Mouse (Mus musculus) intestine, embryonic 16.5 days (tissue): Measurements from ENCODE around the gene Smad6. TPM values are rescaled to one million over a fixed set of nuclear protein-coding genes. Genes with fewer than 3 reads are reported as not detected.
A peak's percentile ranks its signal among the peaks of the same experiment; 100 is the strongest.

Experiments
- ATAC-seq: fragments of 200-750 bp; cut with Nextera tagmentation; 2 replicates; pipeline ENCODE4 v1.8.0; 2017; ENCODE audit warnings: moderate TSS enrichment, moderate library complexity
- H3K27ac ChIP-seq: fragments of 300-500 bp; sonication (generic); 2 replicates; pipeline ENCODE4 v1.5.1; 2014; ENCODE audit warnings: mild to moderate bottlenecking, low read length
- H3K27me3 ChIP-seq: fragments of 300-500 bp; sonication (generic); replicated peaks from 2 replicates; pipeline ENCODE4 v1.6.1; 2014; ENCODE audit warnings: low read length, control low read depth, mixed read lengths; ENCODE audit not compliant: control insufficient read depth, insufficient read depth
- H3K36me3 ChIP-seq: fragments of 300-500 bp; sonication (generic); 2 replicates; pipeline ENCODE4 v1.6.1; 2014; ENCODE audit warnings: low read length, control low read depth; ENCODE audit not compliant: control insufficient read depth, insufficient read depth
- H3K4me1 ChIP-seq: fragments of 300-500 bp; sonication (generic); 2 replicates; pipeline ENCODE4 v1.6.1; 2014; ENCODE audit warnings: low read length, control low read depth, mixed read lengths; ENCODE audit not compliant: control insufficient read depth, insufficient read depth
- H3K4me2 ChIP-seq: fragments of 300-500 bp; sonication (generic); 2 replicates; pipeline ENCODE4 v1.6.1; 2014; ENCODE audit warnings: low read depth, low read length, control low read depth
- H3K4me3 ChIP-seq: fragments of 300-500 bp; sonication (generic); 2 replicates; pipeline ENCODE4 v1.5.1; 2014; ENCODE audit warnings: mild to moderate bottlenecking, low read length
- H3K9ac ChIP-seq: fragments of 300-500 bp; sonication (generic); 2 replicates; pipeline ENCODE4 v1.6.1; 2014; ENCODE audit warnings: low read depth, low read length
- H3K9me3 ChIP-seq: fragments of 300-500 bp; sonication (generic); 2 replicates; pipeline ENCODE4 v1.6.1; 2016; ENCODE audit warnings: low read length, control low read depth; ENCODE audit not compliant: control insufficient read depth
- WGBS: fragments of 180-500 bp; shearing (Covaris S2); extraction: QIAGEN DNeasy Blood & Tissue Kit; methylation state at CpG from one replicate; pipeline ENCODE4 v1.1.7; 2014; 5-methylcytosine and 5-hydroxymethylcytosine counted together
- polyA plus RNA-seq: library from polyadenylated mRNA; unstranded; fragments of >200 nt; fragmentation: Nextera tagmentation; extraction: Ambion mirVana; gene quantifications from 2 replicates; pipeline ENCODE4 v1.2.1, GENCODE M21; 2015

The Smad6 gene
- polyA plus RNA-seq, 1 experiment from 2014 or later = 3.9 TPM

DNA sequence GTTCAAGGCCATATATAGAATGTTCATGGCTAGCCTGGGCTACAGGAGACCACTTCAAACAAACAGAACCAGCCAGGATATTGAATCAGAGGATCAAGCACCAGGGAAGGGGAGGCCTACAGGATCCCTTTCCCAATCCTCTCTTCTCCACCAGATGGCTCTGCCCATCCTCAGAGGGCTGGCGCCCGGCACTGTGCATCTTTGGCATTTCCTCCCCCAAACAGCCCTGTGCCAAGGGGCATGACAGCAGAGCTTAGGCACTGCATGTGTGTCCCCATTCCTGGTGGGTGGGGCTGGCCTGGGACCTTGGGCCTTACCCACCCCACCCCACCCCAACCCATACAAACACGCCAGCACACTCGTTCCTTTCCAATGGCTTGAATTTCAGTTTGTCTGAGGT is 24.4 kb downstream of the Smad6 start:
- no peaks in the 10 kb centered on the region for H3K9me3 ChIP-seq
- ATAC-seq = no peak
- peaks cover 6% of the 10 kb centered on the region; the same call in 1 of the 2 replicates for H3K36me3 ChIP-seq
- no peaks in the 10 kb centered on the region for H3K27me3 ChIP-seq
- no peak overlapping the region for H3K4me2 ChIP-seq
- H3K4me1 ChIP-seq = peaks cover 17% of the 10 kb centered on the region
- WGBS = 58% methylated on average over 4 of the region's 4 CpGs
- H3K4me3 ChIP-seq = no peak overlapping the region
- 0 out of 2 replicates have a peak overlapping the region, but pooled peaks have one; percentile 14 for H3K27ac ChIP-seq
- H3K9ac ChIP-seq = no peak overlapping the region

DNA sequence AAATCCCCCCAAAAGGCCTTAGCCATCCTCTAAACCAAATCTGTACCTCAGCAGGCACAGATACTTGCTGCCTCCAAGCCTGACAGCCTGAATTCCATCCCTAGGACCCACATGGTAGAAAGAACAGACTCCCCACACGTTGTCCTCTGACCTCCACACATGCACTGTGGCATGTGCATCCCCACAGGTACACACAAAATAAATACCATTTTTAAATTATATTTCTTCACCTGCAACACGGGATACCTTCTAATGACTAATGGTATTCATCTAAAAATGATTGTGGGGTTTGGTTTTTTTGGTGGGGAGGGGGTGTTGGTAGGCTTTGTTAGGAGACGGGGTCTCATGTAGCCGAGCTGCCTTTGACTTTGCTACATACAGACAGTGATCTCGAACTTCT is 28.6 kb downstream of the Smad6 start:
- 86% methylated on average over 5 of the region's 5 CpGs for WGBS
- H3K9ac ChIP-seq = no peak overlapping the region
- no peak overlapping the region for H3K27ac ChIP-seq
- no peaks in the 10 kb centered on the region for H3K27me3 ChIP-seq
- peaks cover 20% of the 10 kb centered on the region for H3K4me1 ChIP-seq
- no peak for ATAC-seq
- H3K9me3 ChIP-seq = no peaks in the 10 kb centered on the region
- peaks cover 2% of the 10 kb centered on the region; the same call in 1 of the 2 replicates for H3K36me3 ChIP-seq
- no peak overlapping the region for H3K4me3 ChIP-seq
- no peak overlapping the region for H3K4me2 ChIP-seq

DNA sequence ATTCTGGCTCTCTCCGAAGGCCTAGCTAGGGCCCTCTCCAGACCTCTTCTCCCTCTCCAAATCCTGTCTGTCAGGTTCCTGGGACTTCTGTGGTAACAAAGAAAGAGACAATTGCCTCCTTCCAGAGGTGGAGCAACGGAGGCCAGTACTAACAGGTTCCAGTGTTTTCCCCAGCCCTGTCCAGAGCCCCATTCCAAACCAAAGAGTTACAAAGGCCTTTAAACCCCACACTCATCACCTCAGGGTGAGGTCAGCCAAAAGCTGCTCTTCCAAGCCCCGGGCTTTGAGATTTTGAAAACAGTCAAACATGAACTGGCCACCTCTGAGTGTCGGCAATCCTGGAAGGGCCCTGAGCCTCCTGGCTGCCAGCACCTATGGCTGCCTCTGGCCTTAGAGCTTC is 29.1 kb downstream of the Smad6 start:
- H3K4me1 ChIP-seq = peaks cover 20% of the 10 kb centered on the region
- peaks cover 2% of the 10 kb centered on the region; the same call in 1 of the 2 replicates for H3K36me3 ChIP-seq
- 64% methylated on average over 4 of the region's 4 CpGs for WGBS
- H3K9me3 ChIP-seq = no peaks in the 10 kb centered on the region
- H3K4me2 ChIP-seq = no peak overlapping the region
- no peak for ATAC-seq
- no peak overlapping the region for H3K27ac ChIP-seq
- H3K4me3 ChIP-seq = no peak overlapping the region
- H3K27me3 ChIP-seq = no peaks in the 10 kb centered on the region
- H3K9ac ChIP-seq = no peak overlapping the region

DNA sequence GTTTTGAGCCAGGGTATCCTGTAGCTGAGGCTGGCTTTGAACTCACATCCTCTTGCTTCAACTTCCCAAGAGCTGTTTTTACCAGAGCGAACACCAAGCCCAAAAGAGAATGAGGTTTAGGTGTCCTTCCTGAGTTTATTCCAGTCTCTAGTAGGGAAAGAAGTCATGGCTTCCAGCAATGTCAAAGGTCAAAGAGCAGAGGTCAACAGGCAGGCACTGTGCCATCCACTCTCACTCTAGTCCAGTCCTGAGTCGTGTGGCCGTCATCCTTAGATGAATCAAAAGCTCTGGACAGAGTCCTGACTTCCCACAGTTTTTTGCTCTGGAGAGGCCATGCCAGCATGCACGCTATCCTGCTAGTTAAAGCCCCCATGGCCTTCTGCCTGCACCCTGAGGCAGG is 30.7 kb downstream of the Smad6 start:
- Histone ChIP-seq H3K27me3 (no peaks in the 10 kb centered on the region), H3K9me3 (no peaks in the 10 kb centered on the region), H3K9ac (no peak overlapping the region), H3K4me3 (no peak overlapping the region), H3K4me1 (peaks cover 25% of the 10 kb centered on the region), H3K4me2 (no peak overlapping the region), H3K27ac (no peak overlapping the region), H3K36me3 (peaks cover 2% of the 10 kb centered on the region; the same call in 1 of the 2 replicates)
- 78% methylated on average over 4 of the region's 4 CpGs for WGBS
- no peak for ATAC-seq

GRCm38 (mm10) chr9:63989641-63990040 is 32.2 kb downstream of the Smad6 start:
- WGBS = 31% methylated on average over 8 of the region's 8 CpGs
- H3K4me1 ChIP-seq = peaks cover 38% of the 10 kb centered on the region
- ATAC-seq = peak; percentile 36; the same call in 1 of the 2 replicates
- H3K4me2 ChIP-seq = no peak overlapping the region
- H3K9ac ChIP-seq = no peak overlapping the region
- H3K27me3 ChIP-seq = no peaks in the 10 kb centered on the region
- peaks cover 2% of the 10 kb centered on the region; the same call in 1 of the 2 replicates for H3K36me3 ChIP-seq
- H3K4me3 ChIP-seq = no peak overlapping the region
- no peak overlapping the region for H3K27ac ChIP-seq
- H3K9me3 ChIP-seq = no peaks in the 10 kb centered on the region

GRCm38 (mm10) chr9:63989214-63989613 is 32.6 kb downstream of the Smad6 start:
- no peak overlapping the region for H3K9ac ChIP-seq
- peaks cover 42% of the 10 kb centered on the region for H3K4me1 ChIP-seq
- H3K27ac ChIP-seq = no peak overlapping the region
- H3K4me3 ChIP-seq = no peak overlapping the region; the same call in 1 of the 2 replicates
- 69% methylated on average over 12 of the region's 12 CpGs for WGBS
- ATAC-seq = no peak
- no peaks in the 10 kb centered on the region for H3K9me3 ChIP-seq
- H3K36me3 ChIP-seq = peaks cover 2% of the 10 kb centered on the region; the same call in 1 of the 2 replicates
- no peaks in the 10 kb centered on the region for H3K27me3 ChIP-seq
- H3K4me2 ChIP-seq = no peak overlapping the region

DNA sequence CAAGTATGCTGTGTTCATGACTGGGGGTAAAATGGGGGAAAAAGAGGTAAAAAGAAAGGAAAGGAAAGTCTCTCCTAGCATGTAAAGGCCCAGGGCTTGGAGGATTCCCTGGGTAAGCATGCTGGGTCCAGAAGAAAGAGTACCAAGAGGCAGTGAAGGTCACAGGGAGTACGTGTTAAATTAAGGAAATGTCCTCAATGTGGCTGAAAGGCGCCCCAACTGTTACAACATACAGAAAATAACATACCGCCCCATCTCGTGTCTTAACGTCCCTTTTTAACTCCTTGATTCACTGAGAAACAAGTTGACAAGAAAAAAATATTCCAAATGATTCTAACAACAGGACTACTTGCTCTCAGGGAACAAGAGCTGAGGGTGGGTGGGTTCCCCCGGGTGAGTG is 36.7 kb downstream of the Smad6 start:
- 0 out of 2 replicates have a peak, but pooled peaks cover 5% of the 10 kb centered on the region for H3K36me3 ChIP-seq
- peaks cover 57% of the 10 kb centered on the region for H3K4me1 ChIP-seq
- H3K9me3 ChIP-seq = no peaks in the 10 kb centered on the region
- no peak overlapping the region for H3K4me3 ChIP-seq
- no peak overlapping the region for H3K4me2 ChIP-seq
- 54% methylated on average over 6 of the region's 6 CpGs for WGBS
- H3K27me3 ChIP-seq = no peaks in the 10 kb centered on the region
- peak overlapping the region; percentile 79 for H3K27ac ChIP-seq
- no peak for ATAC-seq
- peak overlapping the region; percentile 2 for H3K9ac ChIP-seq

GRCm38 (mm10) chr9:63982937-63983632 is 38.8 kb downstream of the Smad6 start:
- 81% methylated on average over 12 of the region's 12 CpGs for whole genome bisulfite sequencing
- peaks cover 54% of the 10 kb centered on the region for H3K4me1 ChIP-seq
- H3K4me2 ChIP-seq = no peak overlapping the region
- H3K27me3 ChIP-seq = no peaks in the 10 kb centered on the region
- H3K4me3 ChIP-seq = no peak overlapping the region
- no peak overlapping the region for H3K9ac ChIP-seq
- H3K27ac ChIP-seq = no peak overlapping the region
- H3K36me3 ChIP-seq = 0 out of 2 replicates have a peak, but pooled peaks cover 3% of the 10 kb centered on the region
- ATAC-seq = no peak
- H3K9me3 ChIP-seq = no peaks in the 10 kb centered on the region

- peaks cover 54% of the 10 kb centered on the region for H3K4me1 ChIP-seq
- peaks cover 5% of the 10 kb centered on the region; the same call in 1 of the 2 replicates for H3K36me3 ChIP-seq
- H3K27me3 ChIP-seq = no peaks in the 10 kb centered on the region
- H3K4me2 ChIP-seq = no peak overlapping the region
- H3K4me3 ChIP-seq = no peak overlapping the region
- H3K27ac ChIP-seq = no peak overlapping the region
- 76% methylated on average over 4 of the region's 4 CpGs for WGBS
- ATAC-seq = no peak
- no peak overlapping the region for H3K9ac ChIP-seq
- no peaks in the 10 kb centered on the region for H3K9me3 ChIP-seq
Measured at GRCm38 (mm10) chr9:63981912-63982311, 39.9 kb downstream of the Smad6 start.
